Mouse (Mus musculus) MEL (cell line): Measurements from ENCODE around the gene Slc30a9. TPM values are rescaled to one million over a fixed set of nuclear protein-coding genes. Genes with fewer than 3 reads are reported as not detected.

Experiments
- DNase-seq: peaks from one replicate; pipeline ENCODE4 v3.0.0; 2011; ENCODE audit warnings: low read depth, low spot score
- H3K27ac ChIP-seq: 2 replicates; pipeline ENCODE4 v1.5.1; 2012; ENCODE audit warnings: low read depth, mild to moderate bottlenecking, control low read depth, low read length, moderate library complexity; ENCODE audit not compliant: control insufficient read depth
- H3K27me3 ChIP-seq, 2 experiments: fragments of 150-350 bp in 1 of 2; sonication (generic) in 1 of 2; 2 replicates each; pipeline ENCODE4 v1.6.1; 2012; ENCODE audit warnings: low read length in 2 of 2, mild to moderate bottlenecking in 2 of 2, improper control_type of control experiment in 1 of 2, moderate library complexity in 1 of 2; ENCODE audit not compliant: insufficient read depth in 2 of 2, control insufficient read depth in 1 of 2
- H3K36me3 ChIP-seq, 2 experiments: 2 replicates each; pipeline ENCODE4 v1.6.1; 2012 to 2014; ENCODE audit warnings: low read length in 2 of 2, improper control_type of control experiment in 1 of 2, inconsistent platforms in 1 of 2, mild to moderate bottlenecking in 1 of 2; ENCODE audit not compliant: insufficient read depth in 2 of 2, control insufficient read depth in 1 of 2
- H3K4me1 ChIP-seq, 2 experiments: fragments of 150-350 bp in 1 of 2; sonication (generic) in 1 of 2; 2 replicates each; pipeline ENCODE4 v1.6.1; 2012; ENCODE audit warnings: low read length in 2 of 2, improper control_type of control experiment in 1 of 2, mild to moderate bottlenecking in 1 of 2; ENCODE audit not compliant: insufficient read depth in 2 of 2, control insufficient read depth in 1 of 2
- H3K4me3 ChIP-seq, 2 experiments: fragments of 150-350 bp in 1 of 2; sonication (generic) in 1 of 2; 2 replicates each; pipeline ENCODE4 v1.5.1; 2012; ENCODE audit warnings: low read depth in 2 of 2, low read length in 2 of 2, mild to moderate bottlenecking in 2 of 2, moderate library complexity in 2 of 2, control low read depth in 1 of 2, improper control_type of control experiment in 1 of 2; ENCODE audit not compliant: control insufficient read depth in 1 of 2, insufficient read depth in 1 of 2
- H3K79me2 ChIP-seq: 2 replicates; pipeline ENCODE4 v1.6.1; 2012; ENCODE audit warnings: mild to moderate bottlenecking, low read length, moderate library complexity; ENCODE audit not compliant: control insufficient read depth, poor library complexity, insufficient read depth
- H3K9ac ChIP-seq: 2 replicates; pipeline ENCODE4 v1.6.1; 2012; ENCODE audit warnings: low read depth, mild to moderate bottlenecking, control low read depth, low read length, moderate library complexity; ENCODE audit not compliant: control insufficient read depth, poor library complexity, severe bottlenecking
- H3K9me3 ChIP-seq: fragments of 150-350 bp; sonication (generic); replicated peaks from 2 replicates; pipeline ENCODE4 v1.6.1; 2012; ENCODE audit warnings: mild to moderate bottlenecking, low read length, improper control_type of control experiment, moderate library complexity; ENCODE audit not compliant: insufficient read depth
- BHLHE40 ChIP-seq: IDR thresholded peaks from 2 replicates; pipeline ENCODE4 v1.6.1; 2012; ENCODE audit warnings: low read depth, mild to moderate bottlenecking, inconsistent platforms, low read length, improper control_type of control experiment, borderline replicate concordance
- CTCF ChIP-seq, 3 experiments: IDR thresholded peaks in 2 of 3; conservative IDR thresholded peaks in 1 of 3; 2 replicates each; pipeline ENCODE4 v1.5.1; 2011 to 2012; ENCODE audit warnings: low read length in 3 of 3, low read depth in 2 of 3, mild to moderate bottlenecking in 2 of 3, improper control_type of control experiment in 1 of 3, inconsistent platforms in 1 of 3, mixed read lengths in 1 of 3, moderate library complexity in 1 of 3; ENCODE audit not compliant: control insufficient read depth in 1 of 3, insufficient read depth in 1 of 3, poor library complexity in 1 of 3, severe bottlenecking in 1 of 3
- ELF1 ChIP-seq: IDR thresholded peaks from 2 replicates; pipeline ENCODE4 v1.6.1; 2014; ENCODE audit warnings: low read depth, mild to moderate bottlenecking, inconsistent platforms, low read length, improper control_type of control experiment, moderate library complexity
- ETS1 ChIP-seq: IDR thresholded peaks from 2 replicates; pipeline ENCODE4 v1.6.1; 2012; ENCODE audit warnings: low read depth, mild to moderate bottlenecking, inconsistent platforms, low read length, improper control_type of control experiment, moderate library complexity
- GABPA ChIP-seq: IDR thresholded peaks from 2 replicates; pipeline ENCODE4 v1.6.1; 2012; ENCODE audit warnings: low read depth, mild to moderate bottlenecking, inconsistent platforms, low read length, improper control_type of control experiment, moderate library complexity
- GATA1 ChIP-seq: IDR thresholded peaks from 2 replicates; pipeline ENCODE4 v1.6.1; 2011; ENCODE audit warnings: low read depth, low read length, improper control_type of control experiment
- HCFC1 ChIP-seq: IDR thresholded peaks from 2 replicates; pipeline ENCODE4 v1.6.1; 2012; ENCODE audit warnings: low read depth, mild to moderate bottlenecking, inconsistent platforms, low read length, improper control_type of control experiment, moderate library complexity
- MAFK ChIP-seq: IDR thresholded peaks from 2 replicates; pipeline ENCODE4 v1.6.1; 2011; ENCODE audit warnings: low read depth, mild to moderate bottlenecking, low read length, improper control_type of control experiment, borderline replicate concordance
- MAX ChIP-seq: IDR thresholded peaks from 2 replicates; pipeline ENCODE4 v1.6.1; 2011; ENCODE audit warnings: low read length, improper control_type of control experiment
- MEF2A ChIP-seq: IDR thresholded peaks from 2 replicates; pipeline ENCODE4 v1.6.1; 2014; ENCODE audit warnings: low read depth, mild to moderate bottlenecking, inconsistent platforms, low read length, improper control_type of control experiment; ENCODE audit not compliant: poor library complexity, insufficient replicate concordance, severe bottlenecking; ENCODE audit errors: extremely low read depth
- MXI1 ChIP-seq: IDR thresholded peaks from 2 replicates; pipeline ENCODE4 v1.6.1; 2011; ENCODE audit warnings: mild to moderate bottlenecking, low read depth, low read length, improper control_type of control experiment
- MYB ChIP-seq: IDR thresholded peaks from 2 replicates; pipeline ENCODE4 v1.6.1; 2011; ENCODE audit warnings: mild to moderate bottlenecking, low read depth, low read length, improper control_type of control experiment
- NELFE ChIP-seq: IDR thresholded peaks from 2 replicates; pipeline ENCODE4 v1.6.1; 2011; ENCODE audit warnings: low read depth, low read length, improper control_type of control experiment
- NRF1 ChIP-seq: IDR thresholded peaks from 2 replicates; pipeline ENCODE4 v1.6.1; 2014; ENCODE audit warnings: low read depth, mild to moderate bottlenecking, inconsistent platforms, low read length, improper control_type of control experiment, moderate library complexity; ENCODE audit not compliant: poor library complexity, insufficient read depth, severe bottlenecking
- POLR2AphosphoS2 ChIP-seq: IDR thresholded peaks from 2 replicates; pipeline ENCODE4 v1.6.1; 2011; ENCODE audit warnings: low read length, improper control_type of control experiment
- POLR2AphosphoS5 ChIP-seq: IDR thresholded peaks from 2 replicates; pipeline ENCODE4 v1.6.1; 2012; ENCODE audit warnings: low read depth, borderline replicate concordance, mild to moderate bottlenecking, inconsistent platforms, low read length, moderate library complexity, mixed read lengths
- RCOR1 ChIP-seq: IDR thresholded peaks from 2 replicates; pipeline ENCODE4 v1.6.1; 2012; ENCODE audit warnings: low read depth, mild to moderate bottlenecking, inconsistent platforms, low read length, improper control_type of control experiment
- SMC3 ChIP-seq: IDR thresholded peaks from 2 replicates; pipeline ENCODE4 v1.6.1; 2011; ENCODE audit warnings: low read depth, low read length, improper control_type of control experiment
- UBTF ChIP-seq: IDR thresholded peaks from 2 replicates; pipeline ENCODE4 v1.6.1; 2012; ENCODE audit warnings: low read depth, mild to moderate bottlenecking, inconsistent platforms, low read length, improper control_type of control experiment, moderate library complexity, borderline replicate concordance; ENCODE audit not compliant: insufficient read depth
- USF1 ChIP-seq: IDR thresholded peaks from 2 replicates; pipeline ENCODE4 v1.6.1; 2014; ENCODE audit warnings: low read depth, mild to moderate bottlenecking, inconsistent platforms, low read length, improper control_type of control experiment, moderate library complexity
- USF2 ChIP-seq, 2 experiments: IDR thresholded peaks; 2 replicates each; pipeline ENCODE4 v1.6.1; 2011 to 2012; ENCODE audit warnings: improper control_type of control experiment in 2 of 2, low read length in 2 of 2, borderline replicate concordance in 1 of 2, inconsistent platforms in 1 of 2, low read depth in 1 of 2, mild to moderate bottlenecking in 1 of 2; ENCODE audit not compliant: insufficient read depth in 1 of 2
- polyA plus RNA-seq, 2 experiments: library from polyadenylated mRNA; stranded (reverse) in 1 of 2; unstranded in 1 of 2; fragments of >175 nt in 1 of 2; fragments of >200 nt in 1 of 2; gene quantifications; 2 replicates each; pipeline versions ENCODE4 v1.2.1 to v1.2.4; 2012; ENCODE audit warnings: low replicate concordance in 2 of 2, low read depth in 1 of 2; ENCODE audit not compliant: insufficient read length in 2 of 2, insufficient read depth in 1 of 2, missing spikeins in 1 of 2
- total RNA-seq: library from RNA; depleted of rRNA; stranded (reverse); fragments of 300-350 nt; gene quantifications from 2 replicates; pipeline ENCODE4 v1.2.3, GENCODE M21; 2012

Gene Slc30a9
- total and polyA plus RNA-seq, 3 experiments = 20.2 to 284 (median 37.6) TPM

- TF ChIP-seq MEF2A = no peak
- no peak for TF ChIP-seq MAX
- TF ChIP-seq NELFE = no peak
- no peak for TF ChIP-seq MAFK
- no peak for TF ChIP-seq USF2 (IDR thresholded peaks at IDR 0.05; ENCODE audit: borderline replicate concordance in 1 of 2, insufficient read depth in 1 of 2, low read depth in 1 of 2, low read length in 2 of 2)
- no peak for TF ChIP-seq MXI1
- TF ChIP-seq GATA1 = no peak
- no peak for TF ChIP-seq BHLHE40
- no peak for TF ChIP-seq ELF1
- TF ChIP-seq, all 39 proteins: peak for 0
- Histone ChIP-seq H3K9ac (no peak overlapping the region), H3K4me1 (no peaks in the 10 kb centered on the region), H3K27me3 (no peaks in the 10 kb centered on the region), H3K79me2 (no peaks in the 10 kb centered on the region), H3K4me3 (no peak overlapping the region), H3K27ac (no peak overlapping the region), H3K36me3 (no peaks in the 10 kb centered on the region), H3K9me3 (no peaks in the 10 kb centered on the region)
- DNase-seq = no peak
These were observed 75.8 kb downstream of the Slc30a9 start for GRCm38 (mm10) chr5:67382556-67382955.

GRCm38 (mm10) chr5:67393951-67394350, 87.2 kb downstream of the Slc30a9 start:
- no peak overlapping the region for H3K4me3 ChIP-seq
- no peak for DNase-seq
- no peaks in the 10 kb centered on the region for H3K4me1 ChIP-seq

More at GRCm38 (mm10) chr5:67393951-67394350, 87.2 kb downstream of the Slc30a9 start:
- TF ChIP-seq USF1 = no peak
- TF ChIP-seq MEF2A = no peak
- TF ChIP-seq POLR2AphosphoS2 = no peak
- no peak for TF ChIP-seq POLR2AphosphoS5
- TF ChIP-seq MAX = no peak
- TF ChIP-seq RCOR1 = no peak
- TF ChIP-seq NRF1 = no peak
- no peak for TF ChIP-seq USF2 (IDR thresholded peaks at IDR 0.05; ENCODE audit: borderline replicate concordance in 1 of 2, insufficient read depth in 1 of 2, low read depth in 1 of 2, low read length in 2 of 2)
- TF ChIP-seq NELFE = no peak
- TF ChIP-seq SMC3 = no peak
- TF ChIP-seq ETS1 = no peak
- TF ChIP-seq HCFC1 = no peak
- no peak for TF ChIP-seq CTCF (IDR thresholded peaks at IDR 0.05 in 2 of 3, conservative IDR thresholded peaks at IDR 0.05 in 1 of 3; ENCODE audit: control insufficient read depth in 1 of 3, insufficient read depth in 1 of 3, low read depth in 2 of 3, low read length in 3 of 3, poor library complexity in 1 of 3, severe bottlenecking in 1 of 3)
- TF ChIP-seq GABPA = no peak
- no peak for TF ChIP-seq UBTF
- TF ChIP-seq MYB = no peak
- no peak for TF ChIP-seq MXI1
- Histone ChIP-seq H3K9ac (no peak overlapping the region), H3K27me3 (no peaks in the 10 kb centered on the region), H3K27ac (no peak overlapping the region), H3K36me3 (no peaks in the 10 kb centered on the region), H3K9me3 (no peaks in the 10 kb centered on the region), H3K79me2 (no peaks in the 10 kb centered on the region)
